Comparison of ENCODE assay signal across 8 mouse cellular contexts in the genomic region with DNA sequence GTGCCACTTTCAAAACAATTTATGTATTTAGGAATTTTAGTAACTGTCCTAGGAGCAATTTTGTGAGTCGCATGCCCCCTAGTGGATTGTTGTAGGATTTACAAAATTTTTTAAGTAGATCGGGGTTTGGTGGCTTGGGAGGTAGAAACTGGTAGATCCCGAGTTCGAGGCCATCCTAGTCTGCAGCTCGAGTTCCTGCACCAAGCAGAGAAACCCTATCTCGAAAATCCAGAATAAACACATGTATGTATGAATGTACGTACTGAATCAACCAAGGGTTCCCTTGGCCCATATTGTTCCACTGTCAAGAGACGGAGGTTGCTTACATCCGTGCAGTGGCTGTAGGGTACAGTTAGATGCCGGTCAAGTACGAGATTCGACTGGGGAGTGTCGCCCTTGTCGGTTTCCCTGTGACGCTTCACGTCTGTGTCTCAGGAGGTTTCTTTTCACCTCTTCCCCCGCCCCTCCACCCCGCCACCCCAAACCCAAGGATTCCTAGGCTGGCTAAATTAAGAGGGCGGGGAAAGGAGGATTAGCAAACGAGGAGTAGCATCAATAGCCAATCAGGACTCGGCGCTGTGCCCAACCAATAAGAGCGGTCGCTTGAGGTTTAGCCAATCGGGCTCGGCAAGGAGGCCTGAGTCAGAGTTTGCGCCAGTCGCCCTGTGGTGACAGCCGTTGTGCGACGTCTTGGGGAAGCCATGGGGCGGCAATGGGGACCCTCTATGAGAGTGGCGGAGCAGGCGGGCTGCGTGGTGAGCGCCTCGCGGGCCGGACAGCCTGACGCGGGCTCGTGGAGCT. TPM values are rescaled to one million over a fixed set of nuclear protein-coding genes. Genes with fewer than 3 reads are reported as not detected.
DNase-seq lines count a peak whose midpoint lies in the region; ATAC-seq lines count a peak whose summit lies in the region.

A gene (plus strand): TSS at position 645 of the 801 bp plus-strand sequence.

- peak; percentile 97 for ATAC-seq in hindbrain, embryonic 12.5 days (ENCODE audit: low FRiP score)

- no peaks in the 10 kb centered on the region for H3K9me3 ChIP-seq in hindbrain, embryonic 12.5 days (replicated peaks)

- peaks cover 46% of the 10 kb centered on the region for H3K36me3 ChIP-seq in hindbrain, embryonic 12.5 days

- peak within 1 kb of the TSS; percentile 82 for H3K9ac ChIP-seq in hindbrain, embryonic 12.5 days

- H3K4me1 ChIP-seq in hindbrain, embryonic 12.5 days, result peaks cover 20% of the 10 kb centered on the region

- H3K27ac ChIP-seq in hindbrain, embryonic 12.5 days, result peak within 1 kb of the TSS; percentile 48

- 0 out of 2 replicates have a peak, but pooled peaks cover 4% of the 10 kb centered on the region for H3K27me3 ChIP-seq in hindbrain, embryonic 12.5 days

- peak; percentile 100 for DNase-seq in NIH3T3 (ENCODE audit: low read depth)
- peak; percentile 100 for DNase-seq in cerebellum, postnatal 10 days
- DNase-seq in frontal cortex, postnatal 10 days (ENCODE audit: low spot score in 2 of 2), result peak; percentile 96 to 97
- DNase-seq in layer of hippocampus, postnatal 14 days (ENCODE audit: low spot score in 2 of 2), result peak; percentile 96 to 99
- peak; percentile 98 for DNase-seq in lung, postnatal 14 days
- DNase-seq in retina, adult 2 months (ENCODE audit: low read depth, low spot score), result peak; percentile 94
- DNase-seq in thymus, postnatal 36 days, result peak; percentile 88 to 93

- peak within 1 kb of the TSS; percentile 100 for H3K4me2 ChIP-seq in hindbrain, embryonic 12.5 days (replicated peaks)

- WGBS in hindbrain, embryonic 12.5 days, result 1% methylated on average over 42 of the region's 42 CpGs

- H3K4me3 ChIP-seq in hindbrain, embryonic 12.5 days, result peak within 1 kb of the TSS; percentile 96

RNA-seq across cellular contexts. Expression of the gene that starts here (rescaled TPM):
- 36.5 and 37.4 TPM in 2 replicates for polyA plus RNA-seq in hindbrain, embryonic 12.5 days (2016; fragmentation: Nextera tagmentation; extraction: Ambion mirVana)
- 10 to 100 TPM; 26.3 to 29.6 TPM for total RNA-seq in layer of hippocampus, postnatal 14 days (2021)

Comparison
In these comparisons a context has a peak if more than half of its experiments do, and no peak if none do; other contexts are left out.
1. Peak in every context shown above with its lines: DNase-seq, ATAC-seq, H3K4me3 ChIP-seq and H3K27ac ChIP-seq.